ENCODE assay signal across 7 mouse cellular contexts in the genomic region with DNA sequence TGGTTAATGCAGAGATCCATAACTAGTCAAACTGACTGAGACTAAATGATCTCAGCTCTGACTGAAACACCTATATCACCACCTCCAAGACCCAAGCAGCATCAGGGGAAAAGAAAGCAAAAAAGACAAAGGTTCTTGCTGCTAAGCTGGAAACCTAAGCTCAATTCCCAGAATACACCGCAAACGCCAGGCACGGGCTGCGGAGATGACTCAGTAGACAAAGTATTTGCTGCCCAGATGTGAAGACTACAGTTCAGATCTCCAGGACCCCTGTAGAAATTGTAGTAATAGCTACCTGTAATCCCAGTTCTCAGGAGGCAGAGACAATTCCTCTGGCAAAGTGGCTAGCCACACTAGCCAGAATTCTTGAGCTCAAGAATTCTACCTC. TPM values are rescaled to one million over a fixed set of nuclear protein-coding genes. Genes with fewer than 3 reads are reported as not detected.
DNase-seq lines count a peak whose midpoint lies in the region; ATAC-seq and TF ChIP-seq lines count a peak whose summit lies in the region.

No protein-coding gene starts in this region.

- TF ChIP-seq CTCF in testis, adult 2 months (IDR thresholded peaks at IDR 0.05; ENCODE audit: control insufficient read depth, insufficient read depth, insufficient replicate concordance, low read depth, low read length), result no peak

- DNase-seq in heart, adult 9 months (ENCODE audit: low spot score in 2 of 2), result no peak
- DNase-seq in testis, postnatal 10 days (ENCODE audit: low spot score), result no peak
- DNase-seq in embryo, embryonic 11 days, result no peak
- DNase-seq in right cerebral cortex, adult 18-20 months, result no peak

- ATAC-seq in heart, embryonic 15.5 days (replicated peaks; ENCODE audit: insufficient number of reproducible peaks, insufficient read depth, low FRiP score, low read depth), result no peak
- ATAC-seq in liver, embryonic 15.5 days (ENCODE audit: insufficient read depth), result no peak

- H3K4me3 ChIP-seq in heart, embryonic 15.5 days, result peak overlapping the region; percentile 81
- peak overlapping the region; percentile 48; the same call in 1 of the 2 replicates for H3K4me3 ChIP-seq in testis, adult 2 months (ENCODE audit: control insufficient read depth, low read depth, low read length)
- H3K4me3 ChIP-seq in liver, embryonic 15.5 days (replicated peaks), result peak overlapping the region; percentile 83; the same call in 1 of the 2 replicates

- no peaks in the 10 kb centered on the region for H3K36me3 ChIP-seq in heart, embryonic 15.5 days
- H3K36me3 ChIP-seq in testis, adult 2 months (ENCODE audit: control insufficient read depth, insufficient read depth, low read length), result no peaks in the 10 kb centered on the region
- no peaks in the 10 kb centered on the region for H3K36me3 ChIP-seq in liver, embryonic 15.5 days (replicated peaks)

- H3K4me1 ChIP-seq in heart, embryonic 15.5 days (replicated peaks), result peaks cover 10% of the 10 kb centered on the region
- peaks cover 4% of the 10 kb centered on the region; the same call in 1 of the 2 replicates for H3K4me1 ChIP-seq in testis, adult 2 months (ENCODE audit: control insufficient read depth, insufficient read depth, low read length)
- H3K4me1 ChIP-seq in liver, embryonic 15.5 days (replicated peaks), result peaks cover 35% of the 10 kb centered on the region

- TF ChIP-seq POLR2A in testis, adult 2 months (IDR thresholded peaks at IDR 0.05; ENCODE audit: control insufficient read depth, low read depth, low read length), result no peak

- H3K9me3 ChIP-seq in heart, embryonic 15.5 days (replicated peaks), result no peaks in the 10 kb centered on the region
- H3K9me3 ChIP-seq in liver, embryonic 15.5 days (replicated peaks), result no peaks in the 10 kb centered on the region

- WGBS in heart, embryonic 15.5 days, result 78% methylated on average over 4 of the region's 4 CpGs
- 81% methylated on average over 4 of the region's 4 CpGs for WGBS in liver, embryonic 15.5 days (ENCODE audit: insufficient replicate concordance)

- no peak overlapping the region for H3K9ac ChIP-seq in heart, embryonic 15.5 days
- H3K9ac ChIP-seq in liver, embryonic 15.5 days, result no peak overlapping the region

- no peak overlapping the region for H3K27ac ChIP-seq in heart, embryonic 15.5 days
- H3K27ac ChIP-seq in testis, adult 2 months (ENCODE audit: control insufficient read depth, insufficient read depth, low read depth, low read length), result no peak overlapping the region
- H3K27ac ChIP-seq in liver, embryonic 15.5 days (replicated peaks), result no peak overlapping the region

- no peaks in the 10 kb centered on the region for H3K27me3 ChIP-seq in heart, embryonic 15.5 days
- no peaks in the 10 kb centered on the region for H3K27me3 ChIP-seq in testis, adult 2 months (ENCODE audit: control insufficient read depth, insufficient read depth, low read length)
- no peaks in the 10 kb centered on the region for H3K27me3 ChIP-seq in liver, embryonic 15.5 days

- H3K4me2 ChIP-seq in heart, embryonic 15.5 days, result peak overlapping the region; percentile 72
- peak overlapping the region; percentile 80 for H3K4me2 ChIP-seq in liver, embryonic 15.5 days

RNA-seq across cellular contexts. Expression of a gene that starts 0.3 kb away (rescaled TPM):
- 26.7 and 40.0 TPM in 2 replicates for polyA plus RNA-seq in heart, embryonic 15.5 days (2015; fragmentation: Nextera tagmentation; extraction: Ambion mirVana)
- polyA plus RNA-seq in testis, adult 2 months (2012; rRNA removed), result 6.0 and 8.4 TPM in 2 replicates
- 19.4 and 19.5 TPM in 2 replicates for polyA plus RNA-seq in liver, embryonic 15.5 days (2015; fragmentation: Nextera tagmentation; extraction: Ambion mirVana)

RNA-seq across cellular contexts. Expression of a gene that starts 29.7 kb away (rescaled TPM):
- 4.5 and 5.8 TPM in 2 replicates for polyA plus RNA-seq in heart, embryonic 15.5 days (2015; fragmentation: Nextera tagmentation; extraction: Ambion mirVana)
- 0.12 and 0.32 TPM in 2 replicates for polyA plus RNA-seq in testis, adult 2 months (2012; rRNA removed)
- 2.4 and 3.0 TPM in 2 replicates for polyA plus RNA-seq in liver, embryonic 15.5 days (2015; fragmentation: Nextera tagmentation; extraction: Ambion mirVana)
